Mouse (Mus musculus) small intestine, adult 2 months (tissue): ENCODE results near the gene Pkig.

Source experiments
- CTCF ChIP-seq: fragments of 200-500 bp; IDR thresholded peaks from 2 replicates; pipeline ENCODE4 v1.5.1; 2012; ENCODE audit warnings: low read depth, mild to moderate bottlenecking, control low read depth, inconsistent platforms, low read length, moderate library complexity, mixed read lengths; ENCODE audit not compliant: insufficient replicate concordance, insufficient read length; ENCODE audit errors: extremely low read depth
- POLR2A ChIP-seq: fragments of 200-500 bp; IDR thresholded peaks from 2 replicates; pipeline ENCODE4 v1.6.1; 2012; ENCODE audit warnings: low read depth, mild to moderate bottlenecking, control low read depth, inconsistent platforms, low read length, moderate library complexity

DNA sequence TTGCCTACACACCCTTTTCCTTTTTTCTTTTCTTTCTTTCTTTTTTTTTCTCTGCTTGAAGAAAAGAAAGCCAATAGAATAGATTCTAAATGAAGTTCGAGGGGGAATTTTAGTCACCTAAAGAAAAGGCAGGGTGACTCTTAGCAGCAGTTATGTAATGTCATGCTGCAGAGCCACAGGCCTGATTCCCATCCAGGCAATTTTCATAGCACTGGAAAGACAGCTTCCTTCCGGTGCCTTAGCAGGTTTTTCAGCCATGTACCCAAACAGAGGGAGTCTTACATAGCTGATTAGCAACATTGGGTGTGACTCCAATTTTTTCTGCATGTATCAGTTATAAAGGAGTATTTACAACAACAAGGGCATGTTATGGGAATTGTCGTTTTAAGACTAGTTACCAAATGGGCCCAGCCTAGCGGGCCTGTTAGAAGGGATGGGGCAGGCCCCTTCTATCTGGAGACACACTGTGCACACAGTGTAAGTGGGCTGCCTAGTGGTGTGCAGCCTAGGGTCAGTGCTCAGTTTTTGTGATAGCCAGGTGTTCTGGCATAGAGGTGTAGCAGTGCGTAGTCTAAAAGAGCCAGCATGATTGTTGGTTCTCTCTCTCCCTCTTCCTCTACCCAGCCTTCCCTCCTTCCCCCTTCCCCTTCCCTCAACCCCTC is 45.5 kb downstream of the Pkig start:
- no peak for TF ChIP-seq CTCF
- TF ChIP-seq POLR2A = no peak
